Mouse (Mus musculus) small intestine, adult 2 months (tissue): ENCODE measurements around the gene Rnf115.

ENCODE experiments used
- CTCF ChIP-seq: fragments of 200-500 bp; IDR thresholded peaks from 2 replicates; pipeline ENCODE4 v1.5.1; 2012; ENCODE audit warnings: low read depth, mild to moderate bottlenecking, control low read depth, inconsistent platforms, low read length, moderate library complexity, mixed read lengths; ENCODE audit not compliant: insufficient replicate concordance, insufficient read length; ENCODE audit errors: extremely low read depth
- POLR2A ChIP-seq: fragments of 200-500 bp; IDR thresholded peaks from 2 replicates; pipeline ENCODE4 v1.6.1; 2012; ENCODE audit warnings: low read depth, mild to moderate bottlenecking, control low read depth, inconsistent platforms, low read length, moderate library complexity

DNA sequence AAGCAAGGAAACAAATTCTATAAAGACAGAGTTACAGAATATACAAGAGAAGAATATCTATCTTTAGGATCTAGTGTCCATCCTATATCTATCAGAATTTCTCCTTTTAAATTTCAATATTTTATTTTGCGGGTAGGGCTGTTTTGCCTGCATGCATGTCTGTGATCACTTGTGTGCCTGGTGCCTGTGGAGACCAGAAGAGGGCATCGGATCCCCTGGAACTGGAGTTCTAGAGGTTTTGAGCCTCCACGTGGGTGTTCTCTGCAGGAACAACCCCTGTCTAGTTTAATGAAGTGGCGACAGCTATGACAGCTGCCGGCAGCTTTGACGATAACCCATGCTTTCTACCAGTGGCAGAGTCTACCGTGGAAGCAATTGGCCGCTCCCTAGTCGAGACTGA lies 85.6 kb downstream of the Rnf115 start:
- TF ChIP-seq CTCF, result peak; percentile 26; the same call in 1 of the 2 replicates
- no peak for TF ChIP-seq POLR2A
